Mouse (Mus musculus): Measurements from ENCODE around the gene Ccr10.
"Not testable (repeated sequence)": the region's sequence is repeated elsewhere in the genome, so short reads cannot be mapped to it uniquely, and the experiment has no call there.

Ccr10 gene

GRCm38 (mm10) chr11:101149178-101150105, 25.8 kb downstream of the Ccr10 start:
- DNase-seq: no peak

- DNase-seq: no peak
Measured at GRCm38 (mm10) chr11:101148751-101149150, 26.5 kb downstream of the Ccr10 start.

- no peak for DNase-seq
Measured at GRCm38 (mm10) chr11:101146377-101146776, 28.9 kb downstream of the Ccr10 start.

- peak in 1 of 2 experiments; percentile 55 for DNase-seq
Measured at GRCm38 (mm10) chr11:101143338-101144225, 31.7 kb downstream of the Ccr10 start.

- no peak for DNase-seq
Measured at GRCm38 (mm10) chr11:101142215-101142967, 32.9 kb downstream of the Ccr10 start.

- DNase-seq: no peak
Measured at GRCm38 (mm10) chr11:101141088-101141487, 34.2 kb downstream of the Ccr10 start.

- DNase-seq: no peak
Measured at GRCm38 (mm10) chr11:101140164-101140819, 35.0 kb downstream of the Ccr10 start.

- DNase-seq: peak; percentile 76 to 80
Measured at GRCm38 (mm10) chr11:101138536-101139181, 36.6 kb downstream of the Ccr10 start.

- DNase-seq: no peak
Measured at GRCm38 (mm10) chr11:101137000-101137399, 38.2 kb downstream of the Ccr10 start.

- DNase-seq: no peak
Measured at GRCm38 (mm10) chr11:101134217-101134865, 40.9 kb downstream of the Ccr10 start.

- peak in 1 of 2 experiments; percentile 66 for DNase-seq
Measured at GRCm38 (mm10) chr11:101133037-101133436, 42.2 kb downstream of the Ccr10 start.

GRCm38 (mm10) chr11:101131701-101132100, 43.5 kb downstream of the Ccr10 start:
- DNase-seq: peak in 1 of 2 experiments; percentile 66

GRCm38 (mm10) chr11:101131187-101131586, 44.1 kb downstream of the Ccr10 start:
- no peak for DNase-seq

- peak in 1 of 2 experiments; percentile 10 for DNase-seq
Measured at GRCm38 (mm10) chr11:101130056-101130756, 45.0 kb downstream of the Ccr10 start.

- no peak for DNase-seq
Measured at GRCm38 (mm10) chr11:101128996-101129577, 46.2 kb downstream of the Ccr10 start.

- peak in 1 of 2 experiments; percentile 47 for DNase-seq
Measured at GRCm38 (mm10) chr11:101127075-101127474, 48.2 kb downstream of the Ccr10 start.

- DNase-seq: not testable (repeated sequence)
Measured at GRCm38 (mm10) chr11:101125008-101125407, 50.2 kb downstream of the Ccr10 start.

GRCm38 (mm10) chr11:101124494-101124893, 50.7 kb downstream of the Ccr10 start:
- DNase-seq: not testable (repeated sequence)

All from kidney, postnatal 36 days (tissue).